Mouse (Mus musculus) testis, adult 2 months (tissue): ENCODE measurements around the gene Fam234b.

Source experiments
- CTCF ChIP-seq: fragments of 200-500 bp; IDR thresholded peaks from 2 replicates; pipeline ENCODE4 v1.5.1; 2012; ENCODE audit warnings: low read depth, mild to moderate bottlenecking, inconsistent platforms, low read length, moderate library complexity; ENCODE audit not compliant: control insufficient read depth, insufficient read depth, insufficient replicate concordance
- POLR2A ChIP-seq: fragments of 200-500 bp; IDR thresholded peaks from 2 replicates; pipeline ENCODE4 v1.6.1; 2012; ENCODE audit warnings: low read depth, mild to moderate bottlenecking, inconsistent platforms, low read length, moderate library complexity; ENCODE audit not compliant: control insufficient read depth

GRCm38 (mm10) chr6:135175014-135175413 lies 22.8 kb upstream of the Fam234b start:
- no peak for TF ChIP-seq CTCF
- TF ChIP-seq POLR2A: no peak
